Mouse (Mus musculus) urinary bladder, adult 18-20 months (tissue): ENCODE results near the gene Serpine2.

Experiments
- DNase-seq, 2 experiments: peaks; one replicate each; pipeline ENCODE4 v3.0.0; 2022; ENCODE audit warnings: low spot score in 2 of 2, mixed read lengths in 2 of 2

The Serpine2 gene

DNA sequence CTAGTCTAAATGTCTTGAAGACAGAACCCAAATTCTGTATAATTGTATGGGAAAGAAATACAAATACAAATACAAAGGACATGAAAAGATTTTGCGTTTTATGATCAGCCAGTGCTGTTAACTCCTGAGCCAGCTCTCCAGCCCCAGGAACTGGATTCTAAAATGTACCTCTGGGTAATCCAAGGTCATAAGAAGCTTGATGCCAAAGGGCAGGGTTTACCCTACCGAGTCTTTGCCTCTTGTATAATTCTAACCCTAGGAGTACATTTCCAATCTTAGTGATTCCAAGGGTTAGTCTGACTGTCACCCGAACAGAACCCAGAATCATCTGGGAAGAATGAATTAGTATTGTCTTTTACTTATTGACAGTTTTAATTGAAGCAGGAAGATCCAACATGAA is 45.5 kb downstream of the Serpine2 start:
- no peak for DNase-seq

DNA sequence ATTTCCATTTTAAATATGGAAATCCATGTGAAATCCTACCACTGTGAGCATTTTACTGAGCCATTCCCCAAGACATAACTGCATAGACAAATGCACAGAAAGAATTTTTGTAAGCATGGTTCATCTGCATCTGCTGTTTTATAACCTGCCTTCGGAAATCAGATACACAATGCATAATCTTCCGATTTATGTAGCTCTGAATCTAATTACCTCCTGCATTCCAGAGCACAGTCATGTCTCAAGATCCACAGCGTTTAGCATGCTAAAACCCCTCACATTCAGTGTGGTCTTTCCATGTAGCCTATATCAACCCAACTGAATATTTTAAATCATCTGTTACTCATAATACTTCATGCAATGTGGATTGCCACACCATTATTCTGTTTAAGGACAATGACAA is 51.5 kb downstream of the Serpine2 start:
- no peak for DNase-seq

DNA sequence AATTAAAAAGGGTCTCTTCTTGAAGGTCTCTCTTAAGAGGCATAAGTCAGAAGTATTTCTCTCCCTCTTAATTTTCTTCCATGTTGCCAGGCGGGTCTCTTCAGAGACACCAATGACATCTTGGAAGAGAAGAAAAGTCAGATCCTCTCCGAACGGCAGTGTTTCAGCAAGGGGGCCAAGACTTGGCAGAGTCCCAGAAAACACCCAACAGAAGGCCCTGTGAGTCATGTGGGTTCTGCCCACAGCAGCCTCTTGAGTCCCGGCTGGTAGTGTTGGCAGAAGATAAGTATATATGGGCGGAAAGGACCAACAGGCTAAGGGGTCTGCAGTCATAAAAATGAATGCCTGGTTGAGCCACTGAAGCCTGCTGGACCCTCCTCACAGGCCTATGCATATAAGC is 54.1 kb downstream of the Serpine2 start:
- no peak for DNase-seq

DNA sequence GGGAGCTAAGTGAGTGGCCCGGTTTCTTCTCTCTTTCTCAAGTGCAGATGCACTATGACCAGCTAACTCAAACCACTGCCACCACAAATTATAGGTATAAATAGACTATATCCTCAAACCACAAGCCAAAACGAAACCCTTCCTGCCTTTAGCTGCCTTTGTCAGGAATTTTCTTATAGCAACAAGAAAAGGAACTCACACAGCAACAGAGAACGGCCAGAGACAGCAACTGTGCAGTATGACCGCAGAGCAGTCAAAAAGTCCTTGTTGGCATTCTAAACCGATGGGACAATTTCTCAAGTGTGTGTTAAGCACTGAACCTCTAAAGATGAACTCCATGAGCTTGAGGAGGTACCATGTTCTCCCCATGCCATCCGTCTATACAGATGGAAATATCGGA is 57.4 kb downstream of the Serpine2 start:
- DNase-seq, result no peak

DNA sequence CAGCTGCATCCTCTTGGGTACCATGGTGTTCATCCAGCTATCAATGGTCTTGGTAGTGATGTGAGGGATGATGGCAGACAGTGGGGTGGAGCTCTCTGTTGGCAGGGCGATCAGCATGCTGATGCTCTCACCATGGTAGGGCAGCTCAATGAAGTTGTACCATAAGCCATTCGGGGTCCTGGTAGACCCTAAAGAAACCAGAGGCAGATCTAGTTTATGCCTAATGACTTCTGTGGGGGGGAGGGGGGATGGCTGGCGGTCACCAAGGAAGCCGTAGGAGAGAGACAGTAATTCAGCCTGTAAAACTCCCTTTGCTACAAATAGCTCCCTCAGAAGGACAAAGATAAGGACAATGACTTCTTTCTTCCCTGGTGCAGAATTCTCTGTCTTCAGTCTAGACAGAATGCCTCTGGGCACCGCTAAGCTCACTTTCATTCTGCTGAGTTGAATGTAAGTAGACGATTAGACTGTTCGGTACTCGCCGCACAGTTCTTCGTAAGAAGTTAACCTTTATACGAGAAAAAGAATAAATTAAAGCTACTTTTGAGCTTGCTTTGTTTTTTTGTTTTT is 58.0 kb downstream of the Serpine2 start:
- DNase-seq, result no peak

DNA sequence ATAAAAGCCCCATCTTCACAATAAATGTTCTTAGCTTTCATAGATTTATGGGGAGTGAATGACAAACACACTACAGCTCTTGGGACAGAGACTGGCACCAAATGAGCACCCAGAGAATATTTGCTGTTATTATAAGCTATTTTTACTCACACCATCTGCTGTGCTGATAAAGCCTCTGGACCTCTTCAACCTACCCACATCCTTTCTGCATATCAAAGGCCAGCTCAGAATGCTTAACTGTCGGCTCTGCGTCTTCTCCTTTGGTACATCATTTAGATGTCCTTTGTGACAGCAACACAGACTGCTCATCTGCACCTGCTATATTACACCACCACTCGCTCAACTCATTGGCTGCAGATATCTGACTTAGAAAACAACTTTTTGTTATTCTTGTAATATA is 63.9 kb downstream of the Serpine2 start:
- DNase-seq, result no peak

DNA sequence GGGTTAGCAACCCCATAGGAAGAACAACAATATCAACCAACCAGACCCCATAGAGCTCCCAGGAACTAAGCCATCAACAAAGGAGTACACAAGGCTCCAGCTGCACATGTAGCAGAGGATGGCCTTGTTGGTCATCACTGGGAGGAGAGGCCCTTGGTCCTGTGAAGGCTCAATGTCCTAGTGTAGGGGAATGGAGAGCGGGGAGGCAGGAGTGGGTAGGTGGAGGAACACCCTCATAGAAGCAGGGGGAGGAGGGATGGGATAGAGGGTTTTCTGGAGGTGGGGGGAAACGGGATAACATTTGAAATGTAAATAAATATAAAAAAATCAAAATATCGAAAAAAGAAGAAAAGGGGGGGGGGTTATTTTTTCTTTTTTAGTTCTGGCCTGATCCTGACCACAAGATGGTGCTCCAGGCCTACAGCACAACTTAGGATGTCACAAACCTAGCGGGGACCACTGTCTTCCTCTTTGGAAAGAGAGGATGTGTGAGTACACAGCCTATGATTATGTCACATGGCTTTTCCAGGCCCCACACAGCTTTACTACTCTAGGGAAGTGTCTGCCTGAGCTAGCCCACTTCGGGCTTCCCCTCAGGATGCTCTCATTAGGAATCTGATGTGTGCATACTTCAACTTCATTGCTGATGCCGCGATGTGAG is 74.6 kb downstream of the Serpine2 start:
- DNase-seq, result no peak

DNA sequence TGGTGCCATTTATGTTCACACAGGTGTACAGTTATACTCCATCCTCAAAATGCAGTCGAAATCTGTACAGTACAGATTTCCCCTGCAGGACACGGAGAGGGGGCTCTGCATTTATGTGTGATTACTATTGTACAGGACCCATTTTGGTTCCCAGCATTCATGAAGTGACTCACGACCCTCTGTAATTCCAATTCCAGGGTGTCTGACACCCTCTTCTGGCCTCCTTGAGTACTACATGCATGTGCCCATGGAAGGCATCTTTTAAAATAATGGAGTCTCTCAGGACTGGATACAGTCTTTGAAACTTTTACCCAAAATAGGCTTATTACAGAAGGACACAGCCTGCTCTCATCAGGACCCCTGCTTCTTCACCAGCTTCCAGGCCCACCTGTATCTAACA is 78.5 kb downstream of the Serpine2 start:
- DNase-seq, result no peak

DNA sequence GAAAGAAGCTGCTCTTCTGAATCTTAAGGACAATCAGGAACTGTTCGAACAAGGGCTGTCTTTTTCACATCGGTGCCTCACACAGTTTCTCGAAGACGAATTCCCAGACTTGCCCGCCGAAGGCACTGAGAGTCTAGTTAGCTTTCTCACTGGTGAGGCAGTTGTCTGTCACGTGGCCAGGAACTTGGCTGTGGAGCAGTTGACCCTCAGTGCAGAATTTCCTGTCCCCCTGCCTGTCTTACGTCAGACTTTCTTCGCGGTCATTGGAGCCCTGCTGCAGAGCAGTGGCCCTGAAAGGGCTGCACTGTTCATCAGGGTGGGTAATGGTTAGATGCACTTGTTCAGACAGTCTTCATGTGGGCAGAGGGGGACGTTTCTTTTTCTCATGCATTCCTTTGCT is 83.0 kb downstream of the Serpine2 start:
- no peak for DNase-seq

DNA sequence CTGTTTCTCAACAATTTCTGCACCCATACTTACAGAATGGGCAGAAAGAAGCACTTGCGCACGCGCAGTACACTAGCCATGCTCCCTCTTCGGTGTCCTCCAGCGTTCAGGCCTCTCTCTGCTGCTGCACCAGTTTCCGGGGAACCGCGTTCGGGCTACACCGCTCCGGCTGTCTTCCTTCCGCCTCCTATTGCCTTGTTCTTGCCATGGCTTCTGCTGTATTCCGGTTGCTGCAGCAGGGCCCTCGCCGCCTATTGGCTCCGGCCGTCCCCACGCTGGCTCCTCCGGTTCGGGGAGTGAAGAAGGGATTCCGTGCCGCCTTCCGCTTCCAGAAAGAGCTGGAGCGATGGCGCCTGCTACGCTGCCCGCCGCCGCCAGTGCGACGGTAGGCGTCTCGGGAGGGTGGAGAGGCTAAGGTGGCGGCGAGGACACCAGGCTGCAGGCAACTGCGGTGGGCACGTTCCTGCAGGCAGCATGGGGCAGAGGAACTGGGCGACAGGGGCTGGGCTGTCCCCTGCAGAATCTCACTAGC is 85.0 kb downstream of the Serpine2 start, which contains the start of the genes Mrpl44 and Wdfy1:
TSS of gene Mrpl44 (plus strand) at position 92 of the 532 bp plus-strand sequence.
TSS of gene Wdfy1 (minus strand) at position 217 of the 532 bp plus-strand sequence.
- peak; percentile 95 to 100 for DNase-seq

DNA sequence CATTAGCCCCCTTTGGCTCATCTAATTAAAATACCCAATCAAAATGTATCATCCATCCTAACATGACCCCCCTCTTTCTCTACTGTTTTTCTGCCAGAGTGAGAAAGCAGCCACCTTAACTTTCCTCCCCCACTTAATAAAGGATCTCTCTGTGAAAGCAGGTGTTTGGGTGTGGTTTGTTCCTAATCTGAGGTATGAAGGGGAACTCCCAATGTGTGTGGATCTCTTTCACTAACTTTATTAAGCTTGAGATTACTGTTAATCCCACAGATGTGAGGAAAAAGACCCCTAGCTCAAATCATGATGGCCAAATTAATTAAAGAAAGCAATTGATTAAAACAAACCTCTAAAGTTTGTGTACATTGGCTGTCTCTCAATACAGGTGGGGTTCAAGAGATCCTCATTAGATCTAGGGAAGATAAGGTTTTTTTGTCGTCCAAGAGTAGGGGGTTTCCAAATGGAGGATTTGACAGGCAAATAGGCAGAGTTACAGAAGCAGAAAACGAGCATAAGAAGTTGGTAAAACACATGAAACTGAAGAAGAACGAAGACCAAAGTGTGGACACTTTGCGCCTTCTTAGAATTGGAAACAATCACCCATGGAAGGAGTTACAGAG is 86.7 kb downstream of the Serpine2 start:
- no peak for DNase-seq

DNA sequence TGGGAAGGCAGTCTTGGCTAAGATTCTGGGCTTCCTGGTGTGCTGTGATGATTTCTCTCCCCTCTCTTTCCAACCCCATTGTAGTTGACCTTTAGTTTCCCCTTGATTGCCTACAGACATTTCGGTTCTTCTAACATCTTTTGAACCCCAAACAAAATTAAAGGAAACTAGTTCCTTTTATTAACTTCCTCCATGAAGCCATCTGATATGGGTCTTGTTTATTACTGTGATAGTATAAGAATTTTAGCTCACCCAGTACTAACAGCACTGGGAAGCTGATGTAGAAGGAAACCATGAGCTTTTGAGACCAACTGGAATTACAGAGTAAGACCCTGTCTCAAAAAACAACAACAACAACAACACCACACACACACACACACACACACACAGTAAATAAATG is 92.7 kb downstream of the Serpine2 start:
- DNase-seq, result no peak

DNA sequence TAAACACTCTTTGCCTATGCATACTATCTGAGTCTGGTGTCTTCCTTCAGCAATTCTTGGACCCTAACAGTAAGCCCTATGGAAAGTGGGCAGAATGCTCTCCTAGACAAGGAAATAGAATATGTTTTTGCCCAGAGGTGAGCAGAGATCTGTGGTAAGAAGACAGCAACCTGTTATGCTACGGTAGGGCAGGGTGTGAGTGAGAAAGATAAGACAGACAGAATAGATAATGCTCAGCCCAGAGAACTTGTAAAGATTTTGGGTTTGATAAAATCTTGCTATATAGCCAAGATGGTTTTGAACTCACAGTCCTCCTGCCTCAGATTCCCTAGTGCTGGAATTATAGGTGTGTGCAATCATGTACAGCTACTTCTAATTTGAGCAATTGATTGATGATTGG is 96.5 kb downstream of the Serpine2 start:
- DNase-seq, result no peak

DNA sequence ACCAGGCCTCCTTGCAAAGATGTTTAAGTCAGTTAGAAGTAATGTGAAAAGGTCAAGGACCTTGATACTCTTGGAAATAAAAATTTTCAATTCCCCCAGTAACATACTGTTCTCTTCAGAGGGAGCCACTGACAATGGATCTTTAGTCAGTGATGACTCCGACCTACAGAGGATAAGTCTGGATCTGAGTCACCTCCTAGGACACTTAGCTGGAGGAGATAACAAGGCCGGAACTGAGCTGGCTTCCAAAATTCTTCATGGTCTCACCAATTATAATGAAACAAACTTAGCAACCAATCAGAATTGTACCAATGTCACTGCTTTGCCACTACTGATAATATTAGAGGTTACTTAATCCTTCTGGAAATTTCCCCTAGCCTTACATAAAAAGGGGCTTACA is 96.9 kb downstream of the Serpine2 start:
- no peak for DNase-seq

DNA sequence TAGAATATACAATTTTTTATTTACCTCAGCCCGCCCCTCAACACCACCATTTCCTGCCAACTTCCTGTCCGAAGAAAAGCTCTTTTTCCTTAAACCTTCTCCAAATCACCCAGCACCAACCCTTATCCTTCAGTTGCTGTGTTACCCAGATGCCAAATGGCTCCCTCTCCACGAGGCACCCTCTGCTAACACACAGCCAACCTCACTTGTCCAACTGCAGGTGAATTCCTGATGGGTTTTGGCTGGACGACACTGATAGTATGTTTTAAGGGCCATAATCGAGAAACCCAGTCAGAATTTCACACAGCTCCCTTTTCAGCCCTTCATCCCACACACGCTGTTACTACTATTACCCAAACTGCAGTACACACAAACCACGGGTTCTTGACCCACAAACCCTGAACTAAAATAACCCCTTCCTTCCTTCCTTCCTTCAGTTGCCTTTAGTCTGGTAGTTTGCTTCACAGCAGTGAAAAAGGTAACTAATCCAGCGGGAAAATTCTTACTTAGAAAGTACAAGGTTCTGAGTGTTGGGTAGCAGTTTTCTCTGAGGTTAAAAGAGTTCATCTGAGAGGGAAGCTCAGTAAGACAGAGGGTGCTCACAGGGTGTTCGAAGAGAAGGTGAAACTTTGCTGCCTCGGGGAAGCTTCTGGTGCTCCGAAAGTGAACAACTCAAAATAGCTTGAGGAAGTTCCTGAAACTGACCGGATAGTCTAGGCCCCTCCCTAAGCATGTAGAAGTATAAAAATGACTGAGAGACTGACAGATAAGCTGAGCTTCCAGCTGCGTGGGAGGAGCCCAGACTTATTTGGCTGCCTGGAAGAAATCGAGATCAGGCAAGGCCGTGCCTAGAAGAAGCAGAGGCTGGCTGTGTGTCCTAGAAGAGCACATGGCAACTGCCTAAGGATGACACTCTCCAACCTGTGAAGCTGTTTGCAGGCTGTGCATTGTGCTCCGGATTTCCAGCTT is 98.4 kb downstream of the Serpine2 start:
- no peak for DNase-seq

DNA sequence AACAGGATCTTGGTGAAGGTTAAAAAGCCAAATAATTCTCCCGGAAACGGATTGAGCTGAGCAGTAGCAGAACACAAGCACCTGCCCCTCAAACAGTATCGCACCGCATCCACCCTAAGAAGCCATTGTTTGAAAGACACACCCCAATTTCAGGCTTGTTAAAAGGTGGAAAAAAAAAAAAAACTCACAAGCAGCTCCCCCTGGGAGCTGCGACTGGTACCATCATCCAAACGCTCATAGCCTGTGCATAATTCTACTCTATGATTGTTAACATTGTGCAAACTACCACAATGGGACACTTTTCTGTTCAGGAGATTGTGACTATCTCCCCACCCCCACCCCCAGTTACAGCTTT is 99.1 kb downstream of the Serpine2 start:
- DNase-seq, result no peak

DNA sequence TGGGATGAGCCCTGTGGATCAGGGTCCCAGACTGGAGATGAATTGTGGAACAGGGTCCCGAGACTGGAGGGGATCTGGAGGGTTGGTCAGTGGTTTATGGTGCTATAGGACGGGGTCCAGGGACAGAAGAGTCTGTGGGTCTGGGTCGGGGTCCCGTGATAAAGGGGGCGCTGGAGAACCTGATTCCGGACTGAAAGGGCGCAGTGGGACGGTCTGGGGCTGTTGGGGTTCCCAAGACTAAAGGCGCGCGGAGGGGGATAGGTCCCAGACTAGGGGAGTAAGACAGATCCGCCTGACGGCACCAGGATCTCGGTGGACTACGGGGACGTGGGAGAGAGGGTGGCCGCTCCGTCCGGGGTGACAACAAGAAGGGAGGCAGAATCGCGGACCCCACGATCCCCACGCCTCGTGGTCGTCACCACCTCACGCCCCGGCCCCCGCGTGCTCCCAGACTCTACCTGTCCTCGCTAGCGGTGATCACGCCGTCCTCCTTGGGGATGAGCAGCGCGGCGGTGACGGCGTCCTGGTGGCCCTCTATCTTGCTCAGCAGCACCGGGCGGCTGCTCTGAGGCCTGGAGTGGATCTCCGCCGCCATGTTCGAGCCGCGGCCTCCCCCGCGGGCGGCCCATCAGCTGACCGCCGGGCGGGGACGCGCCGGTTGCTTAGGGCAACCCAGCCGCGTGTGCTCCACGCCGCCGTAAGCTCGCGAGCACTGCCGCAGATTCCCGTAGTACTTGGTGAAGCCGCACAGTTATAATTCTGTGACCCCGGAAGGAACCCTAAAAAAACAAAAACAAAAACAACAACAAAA is 99.7 kb downstream of the Serpine2 start:
- DNase-seq, result peak; percentile 71 to 72

DNA sequence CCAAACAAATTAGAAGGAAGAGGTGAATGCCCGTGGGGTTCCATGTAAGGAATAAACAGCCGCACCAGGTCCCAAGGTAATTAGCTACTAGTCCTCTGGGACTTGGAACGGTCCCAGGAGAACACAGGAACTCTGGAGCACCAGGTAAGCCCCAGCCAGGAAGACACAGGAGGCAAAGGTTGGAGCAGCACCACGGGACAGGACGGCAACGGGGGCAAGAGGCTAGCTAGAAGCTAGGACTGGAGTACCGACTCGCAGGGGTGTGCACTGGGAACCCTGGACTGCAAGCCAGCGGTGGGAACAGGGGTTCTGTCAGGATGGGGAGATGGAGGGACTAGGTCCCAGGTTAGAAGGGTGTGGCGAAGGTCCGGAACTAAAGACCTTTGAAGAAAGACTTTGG is 100.3 kb downstream of the Serpine2 start:
- DNase-seq, result no peak

DNA sequence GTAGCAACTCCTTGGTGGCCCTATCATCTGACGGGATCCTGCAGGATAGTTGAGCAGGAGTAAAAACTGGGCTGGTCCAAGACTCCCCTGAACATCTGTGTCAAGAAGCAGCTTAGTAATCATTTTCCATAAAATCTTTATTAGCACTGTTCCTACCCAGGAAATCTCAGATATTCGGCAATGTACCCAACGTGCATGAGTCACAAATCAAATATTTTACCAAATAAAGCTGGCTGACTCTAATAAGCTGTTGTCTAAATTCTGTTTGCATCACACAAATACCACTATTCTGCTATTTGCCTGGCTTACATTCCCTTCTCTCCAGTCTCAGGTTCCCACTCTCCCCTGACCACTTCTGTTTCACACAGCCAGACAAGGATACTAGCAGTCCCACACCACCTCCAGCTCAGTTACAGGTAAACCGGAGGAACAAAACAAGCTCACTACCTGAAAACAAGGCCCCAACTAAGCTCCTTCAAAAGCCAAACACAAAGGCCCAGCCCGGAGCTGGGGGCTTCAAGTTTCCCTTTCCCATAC is 101.5 kb downstream of the Serpine2 start:
- DNase-seq, result no peak

DNA sequence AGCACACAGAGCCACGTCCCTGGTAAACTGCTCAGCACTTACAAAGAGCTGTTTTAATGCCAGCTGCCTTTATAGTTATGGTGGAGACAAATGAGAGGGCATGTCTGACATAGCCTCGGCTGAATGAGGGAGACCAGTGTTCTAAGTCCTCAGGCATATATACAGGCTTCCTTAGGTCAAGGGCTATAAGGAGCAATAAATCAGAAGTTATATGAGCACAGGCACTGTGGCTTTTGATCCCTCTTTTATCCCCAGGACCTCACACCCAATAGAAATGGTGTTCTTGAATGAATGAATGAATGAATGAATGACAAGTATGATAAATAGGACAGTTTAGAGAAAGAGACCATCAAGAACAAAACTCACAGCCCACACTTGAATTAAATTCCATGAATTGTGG is 102.0 kb downstream of the Serpine2 start:
- no peak for DNase-seq

DNA sequence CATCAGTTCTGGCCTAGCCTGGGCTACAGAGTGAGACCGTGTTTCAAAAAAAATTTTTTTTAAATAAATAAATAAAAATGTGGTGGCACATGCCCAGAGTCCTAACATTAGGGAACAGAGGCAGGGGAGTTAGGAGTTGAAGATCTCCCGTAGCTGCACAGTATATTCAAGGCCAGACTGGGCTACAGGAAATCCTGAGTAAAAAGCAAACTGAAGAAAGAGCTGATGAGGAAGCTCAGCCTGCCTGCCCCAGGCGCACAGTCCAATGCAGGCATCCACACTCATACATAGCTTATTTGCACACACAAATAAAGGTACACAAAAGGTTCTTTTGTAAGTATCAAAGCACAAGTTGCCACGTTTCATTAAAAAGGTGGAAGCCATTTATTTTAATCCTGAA is 103.4 kb downstream of the Serpine2 start:
- DNase-seq, result no peak
